Mouse (Mus musculus): Measurements from ENCODE around the gene Neu3. TPM values are rescaled to one million over a fixed set of nuclear protein-coding genes. Genes with fewer than 3 reads are reported as not detected.
A peak's percentile ranks its signal among the peaks of the same experiment; 100 is the strongest.

The Neu3 gene
- total RNA-seq (2021), result 1 to 10 TPM; 2.8 to 2.9 TPM

DNA sequence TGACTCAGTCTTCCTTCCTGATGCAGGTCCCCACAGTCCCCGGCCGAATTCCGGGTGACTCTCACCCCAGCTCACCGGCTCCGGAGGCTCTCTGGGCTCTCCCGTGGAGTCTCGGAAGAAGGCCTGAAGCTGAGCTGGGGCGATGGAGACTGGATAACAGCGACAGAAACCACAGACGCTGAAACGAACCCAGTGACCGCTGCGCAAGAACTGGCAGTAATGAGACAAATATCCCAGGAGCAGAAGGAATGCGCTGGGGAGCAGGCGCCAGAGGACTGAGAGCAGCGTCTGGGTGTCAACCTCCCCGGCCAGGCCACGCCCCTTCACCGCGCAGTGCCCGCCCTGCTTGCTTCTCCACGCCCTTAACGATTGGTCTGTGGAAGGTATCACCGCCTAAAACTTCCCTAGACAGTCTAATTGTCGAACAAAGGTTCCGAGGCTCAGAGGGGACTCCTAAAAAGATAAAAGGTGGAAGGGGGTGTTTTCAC is at the start of gene Neu3:
Gene Neu3, minus strand, starts transcription at position 335 of the 488 bp plus-strand sequence.
- DNase-seq (ENCODE audit: extremely low spot score in 1 of 2, low spot score in 1 of 2), result peak; percentile 70 to 80

DNA sequence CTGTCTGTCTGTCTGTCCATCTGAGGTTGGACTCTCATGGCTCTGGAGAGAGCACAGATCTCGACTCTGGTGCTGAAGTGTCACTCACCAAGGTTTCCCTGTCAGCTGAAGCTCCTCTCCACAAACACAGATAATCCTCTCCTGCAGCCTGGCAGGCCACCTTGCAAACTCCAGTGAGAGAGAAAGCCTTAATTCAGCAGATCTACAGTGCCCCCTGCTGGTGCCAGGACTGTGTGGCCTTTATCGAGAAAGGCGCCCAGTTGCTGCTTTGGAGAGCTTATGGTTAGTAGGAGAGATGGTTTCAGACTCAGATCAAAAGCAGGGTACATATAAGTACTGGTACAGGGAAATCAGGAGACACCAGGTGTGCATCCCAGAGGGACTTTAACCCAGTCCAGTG is 48.1 kb upstream of the Neu3 start:
- peak; percentile 87 to 98 for DNase-seq (ENCODE audit: extremely low spot score in 1 of 2, low spot score in 1 of 2)

DNA sequence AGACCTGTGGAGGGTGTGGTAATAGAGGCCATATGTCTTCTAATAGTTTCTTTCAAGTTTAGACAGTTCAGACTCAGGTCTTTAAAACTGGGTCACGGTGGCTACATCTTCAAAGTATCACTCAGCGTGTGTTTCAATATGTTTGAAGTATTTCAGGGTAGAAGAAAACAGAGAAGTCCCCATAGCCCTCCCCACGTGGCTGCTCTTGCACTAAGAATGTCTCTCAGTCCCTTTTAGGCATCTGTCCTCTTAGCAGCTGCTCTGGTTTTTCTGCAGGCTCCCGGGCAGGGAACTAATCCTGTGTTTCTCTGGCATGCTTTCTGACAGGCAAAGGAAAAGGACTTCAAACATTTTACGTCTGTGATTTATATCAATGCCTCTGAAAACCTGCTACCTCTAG is 47.7 kb upstream of the Neu3 start:
- no peak for DNase-seq (ENCODE audit: extremely low spot score in 1 of 2, low spot score in 1 of 2)

DNA sequence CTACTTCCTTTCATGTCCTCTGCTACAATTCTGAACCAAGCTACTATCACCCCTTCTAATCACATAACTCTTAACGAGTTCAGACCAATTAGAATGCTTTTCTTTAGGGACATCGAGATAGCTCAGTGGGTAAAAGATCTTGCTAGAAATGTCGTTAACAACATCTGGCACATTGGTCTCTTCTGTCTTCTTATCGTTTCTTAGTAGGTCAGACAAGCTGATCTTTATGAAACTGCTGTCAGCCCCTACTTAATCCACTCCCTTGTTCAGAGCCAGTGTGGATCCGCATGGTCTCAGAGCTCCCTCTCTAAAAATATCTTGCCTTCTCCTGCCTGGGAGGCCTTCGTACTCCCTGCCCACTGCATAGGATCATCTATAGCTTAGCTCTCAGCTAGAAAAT is 45.7 kb upstream of the Neu3 start:
- no peak for DNase-seq (ENCODE audit: extremely low spot score in 1 of 2, low spot score in 1 of 2)

DNA sequence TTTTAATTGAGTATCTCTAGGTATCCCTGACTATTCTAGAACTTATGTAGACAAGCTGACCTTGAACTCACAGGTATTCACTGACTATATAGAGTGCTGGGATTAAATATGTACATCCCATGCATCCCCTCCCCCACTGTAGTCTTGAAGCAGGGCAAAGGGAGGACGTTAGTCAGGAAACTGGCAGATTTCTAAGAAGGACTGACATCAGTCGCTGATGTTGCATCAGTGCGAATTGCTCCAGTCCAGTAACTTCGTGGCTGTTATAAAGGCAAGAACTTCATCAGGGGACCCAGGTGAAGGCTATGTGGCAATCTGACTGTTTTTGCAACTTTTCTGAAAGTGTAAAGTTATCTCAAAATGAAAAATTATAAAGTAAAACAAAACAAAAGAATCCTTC is 41.1 kb upstream of the Neu3 start:
- DNase-seq (ENCODE audit: extremely low spot score in 1 of 2, low spot score in 1 of 2), result no peak

DNA sequence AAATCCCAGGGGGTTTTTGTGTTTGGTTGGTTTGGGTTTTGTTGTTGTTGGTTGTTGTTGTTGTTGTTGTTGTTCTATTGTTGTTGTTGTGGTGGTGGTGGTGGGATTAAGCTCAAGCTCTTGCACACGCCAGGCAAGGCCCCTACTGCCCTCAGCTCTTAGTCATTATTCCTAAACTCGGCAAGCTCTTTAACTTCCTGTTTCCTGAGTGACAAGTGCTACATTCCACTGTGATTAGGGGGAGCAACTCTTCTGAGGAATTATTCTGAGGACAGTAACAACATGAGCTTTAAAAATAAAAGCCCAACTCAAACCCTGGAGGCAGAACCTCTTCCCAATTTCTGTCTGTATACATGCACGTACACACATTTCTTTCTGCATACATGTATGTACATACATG is 37.0 kb upstream of the Neu3 start:
- no peak for DNase-seq (ENCODE audit: extremely low spot score in 1 of 2, low spot score in 1 of 2)

DNA sequence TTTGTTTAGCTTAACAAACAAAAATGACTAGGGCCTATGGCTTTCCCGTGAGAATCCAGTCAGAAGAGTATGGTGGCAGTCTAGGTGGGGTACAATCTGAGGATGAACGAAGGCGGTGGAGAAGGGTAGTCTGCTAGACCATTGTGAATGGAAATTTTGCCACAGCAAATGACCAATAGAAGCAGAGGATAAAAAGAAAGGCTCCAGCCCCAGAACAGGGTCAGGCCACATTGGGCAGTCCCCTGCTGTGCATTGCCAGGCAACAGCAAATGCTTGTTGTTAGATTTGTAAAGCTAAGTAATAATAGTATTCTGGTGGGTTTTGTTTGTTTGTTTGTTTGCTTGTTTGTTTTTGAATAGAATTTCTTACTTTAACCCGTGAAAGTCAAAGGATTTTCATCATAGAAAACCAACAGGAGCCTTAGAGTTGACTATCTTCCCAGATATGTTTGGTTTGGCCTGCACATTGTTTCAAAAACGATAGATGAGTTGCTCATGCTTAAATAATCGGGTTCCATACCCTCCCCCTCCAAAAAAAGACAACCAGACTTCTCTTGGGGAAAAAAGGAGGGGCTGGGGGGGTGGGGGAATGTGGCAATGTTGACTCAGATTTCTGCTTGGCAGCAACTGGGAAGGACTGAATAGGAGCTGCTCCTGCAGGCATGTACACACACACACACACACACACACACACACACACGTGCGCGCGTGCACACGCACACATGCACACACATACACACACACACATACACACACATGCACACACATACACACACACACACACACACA is 36.2 kb upstream of the Neu3 start:
- no peak for DNase-seq (ENCODE audit: extremely low spot score in 1 of 2, low spot score in 1 of 2)

DNA sequence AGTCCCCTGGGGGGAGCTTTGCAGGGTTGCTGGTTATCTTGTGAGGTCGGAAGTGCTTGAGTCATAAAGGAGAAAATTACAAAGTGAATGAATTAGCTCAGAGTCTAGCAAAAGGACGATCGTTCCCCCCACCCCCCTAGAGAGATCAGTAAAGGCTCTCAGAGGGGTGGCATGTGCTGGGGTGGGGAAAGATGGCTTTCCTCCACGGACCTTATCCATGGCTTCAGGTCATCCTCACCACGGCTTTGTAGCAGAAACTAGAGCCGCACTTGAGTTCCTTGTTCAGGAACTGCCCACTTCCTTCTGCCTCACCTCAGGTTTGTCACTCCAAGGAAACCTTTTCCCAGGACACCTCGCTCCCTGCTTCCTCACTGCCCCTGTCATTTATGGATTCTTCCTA is 35.1 kb upstream of the Neu3 start, which contains the start of gene Spcs2:
Gene Spcs2, minus strand, starts transcription at position 101 of the 400 bp plus-strand sequence.
- DNase-seq (ENCODE audit: extremely low spot score in 1 of 2, low spot score in 1 of 2), result no peak

DNA sequence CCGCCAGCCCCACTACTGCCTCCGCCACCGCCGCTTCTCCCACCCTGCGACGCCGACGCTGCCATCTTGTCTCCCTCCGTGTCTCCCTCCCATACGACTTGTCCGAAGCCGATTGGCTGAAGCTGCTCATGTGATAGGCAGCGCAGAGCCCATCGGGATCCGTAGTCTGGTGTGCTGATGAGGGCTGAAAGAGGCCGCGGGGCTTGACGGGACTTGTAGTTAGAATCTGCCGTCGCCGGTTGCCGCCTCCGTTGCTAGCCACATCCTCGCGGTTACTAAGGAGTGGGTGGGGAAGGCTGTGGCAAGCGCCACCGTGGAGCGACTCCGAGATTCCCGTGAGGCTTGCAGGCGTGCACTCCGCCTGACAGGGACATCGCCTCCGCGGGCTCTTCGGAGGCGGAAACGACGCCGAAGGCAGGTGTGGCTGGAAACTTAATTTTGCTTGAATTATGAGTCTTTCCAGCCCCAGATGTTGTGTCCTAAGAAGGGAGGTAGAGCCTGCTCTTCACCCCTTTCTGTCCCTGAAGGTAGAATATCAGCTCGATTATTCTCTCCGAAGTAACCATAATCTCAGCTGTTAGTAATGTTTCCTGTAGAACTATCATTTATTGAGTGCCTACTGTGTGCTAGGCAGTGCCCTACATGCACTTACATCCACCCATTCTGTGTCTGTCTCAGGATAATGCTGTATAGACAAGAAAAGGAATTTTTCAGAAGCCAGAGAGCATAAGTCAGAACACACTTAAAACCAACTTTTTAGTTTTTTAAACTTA is 30.8 kb upstream of the Neu3 start, which contains the start of gene Xrra1:
Gene Xrra1, plus strand, starts transcription at position 304 of the 773 bp plus-strand sequence.
- DNase-seq (ENCODE audit: extremely low spot score in 1 of 2, low spot score in 1 of 2), result peak; percentile 82 to 85

DNA sequence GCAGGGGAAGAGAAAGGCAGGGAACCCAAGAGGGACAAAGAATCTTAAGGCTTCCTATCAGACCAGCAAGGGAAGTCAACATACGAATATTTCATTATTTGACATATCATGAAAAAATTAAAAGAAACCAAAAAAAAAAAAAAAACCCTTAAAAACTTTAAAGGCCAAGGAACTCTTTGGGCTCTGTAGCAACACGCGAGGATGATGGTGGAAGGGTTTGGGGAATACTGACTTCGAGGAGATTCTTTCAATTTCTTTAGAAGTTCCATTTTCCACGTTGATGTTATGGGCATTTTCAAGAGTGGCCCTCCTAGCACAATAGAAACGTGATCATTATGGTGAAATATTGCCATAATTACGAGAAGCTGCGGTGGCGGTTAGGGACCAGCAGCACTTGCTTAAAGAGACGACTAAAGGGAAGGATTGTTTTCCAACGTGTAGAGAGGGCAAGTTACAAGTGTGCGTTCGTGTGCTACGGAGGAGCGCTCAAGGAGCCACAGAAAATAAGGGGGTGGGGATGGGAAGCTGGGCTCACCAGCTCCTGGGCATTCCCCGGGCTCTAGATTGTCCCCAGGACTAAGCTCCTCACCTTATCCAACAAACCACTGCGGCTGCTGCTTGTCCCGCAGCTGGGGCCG is 30.1 kb upstream of the Neu3 start:
- DNase-seq (ENCODE audit: extremely low spot score in 1 of 2, low spot score in 1 of 2), result no peak

DNA sequence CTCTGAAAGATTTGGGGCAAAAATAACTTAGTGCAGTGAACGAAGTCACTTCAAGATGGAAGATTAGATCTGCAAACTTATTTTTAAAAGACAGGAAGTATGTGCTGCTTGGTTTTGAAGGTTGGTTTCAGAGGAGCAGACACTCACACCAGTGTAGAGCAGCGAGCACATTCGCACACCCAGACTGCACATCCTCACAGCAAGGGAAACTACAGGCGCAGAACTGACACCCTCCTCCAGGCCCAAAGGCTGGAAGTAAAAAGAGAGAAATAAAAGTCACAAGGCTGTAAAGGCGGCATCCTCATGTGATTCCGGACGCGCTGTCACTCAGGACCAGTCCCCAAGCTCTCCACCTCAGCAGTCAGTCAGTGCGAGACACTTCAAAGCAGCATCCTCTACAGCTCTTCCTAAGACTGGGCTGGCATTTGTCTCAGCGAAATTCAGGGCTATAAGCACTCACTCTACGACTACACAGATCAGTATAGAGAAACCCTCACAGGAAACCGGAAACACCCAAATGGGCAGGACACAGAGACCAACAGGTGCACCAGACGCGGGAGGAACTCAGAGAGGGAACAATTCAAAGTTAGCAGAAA is 28.1 kb upstream of the Neu3 start:
- DNase-seq (ENCODE audit: extremely low spot score in 1 of 2, low spot score in 1 of 2), result no peak

DNA sequence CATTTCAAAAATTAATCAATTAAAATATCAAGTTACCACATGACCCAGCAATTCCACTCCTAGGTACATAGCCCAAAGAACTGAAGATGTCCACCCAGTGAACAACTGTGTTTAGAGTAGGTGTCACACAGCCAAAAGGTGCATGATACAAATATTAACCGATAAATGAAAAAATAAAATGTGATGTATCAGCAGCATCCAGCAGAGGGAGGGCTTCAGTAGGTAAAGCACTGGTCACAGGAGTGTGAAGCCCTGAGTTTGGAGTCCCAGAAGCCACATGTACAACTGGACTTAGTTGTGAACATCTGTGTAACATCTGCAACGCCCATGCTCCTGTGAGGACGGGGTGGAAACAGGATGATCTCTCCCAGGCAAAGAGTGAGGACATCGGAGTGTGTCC is 26.1 kb upstream of the Neu3 start:
- no peak for DNase-seq (ENCODE audit: extremely low spot score in 1 of 2, low spot score in 1 of 2)

DNA sequence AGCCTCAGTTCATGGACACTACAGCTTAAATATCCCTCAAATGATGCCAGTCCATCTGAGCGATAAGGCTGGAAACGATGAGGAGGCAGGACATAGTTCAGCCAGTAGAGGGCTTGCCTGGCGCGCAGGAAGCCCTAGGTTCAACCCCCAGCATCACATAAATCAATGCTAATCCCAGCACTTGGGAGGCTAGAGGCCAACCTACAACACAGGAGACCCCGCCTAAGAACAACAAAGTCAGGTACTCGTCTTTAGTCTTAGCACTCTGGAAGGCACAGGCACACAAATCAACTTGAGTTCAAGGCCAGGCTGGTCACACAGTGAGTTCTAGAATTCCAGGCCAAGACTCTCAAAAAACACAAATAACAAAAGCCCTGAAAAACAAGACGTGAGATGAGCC is 25.1 kb upstream of the Neu3 start:
- DNase-seq (ENCODE audit: extremely low spot score in 1 of 2, low spot score in 1 of 2), result no peak

DNA sequence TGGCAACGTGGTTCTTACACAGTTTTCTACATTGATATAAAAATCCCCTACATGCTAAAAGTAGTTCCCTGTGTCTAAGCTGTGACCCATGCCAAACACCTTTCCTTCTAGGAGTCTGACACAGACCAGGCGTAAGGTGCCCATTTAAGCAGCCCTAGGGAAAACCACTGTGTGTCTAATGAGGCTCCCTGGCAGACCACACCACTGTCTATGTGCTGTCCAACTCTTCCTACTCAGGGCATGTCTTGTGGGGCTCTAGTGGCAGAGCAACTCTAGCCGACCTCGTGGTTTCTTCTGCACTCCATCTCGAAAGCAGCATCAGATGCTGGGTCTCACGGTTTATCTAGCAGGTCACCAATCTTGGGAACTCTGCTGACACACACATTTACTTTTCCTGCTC is 23.4 kb upstream of the Neu3 start:
- no peak for DNase-seq (ENCODE audit: extremely low spot score in 1 of 2, low spot score in 1 of 2)

DNA sequence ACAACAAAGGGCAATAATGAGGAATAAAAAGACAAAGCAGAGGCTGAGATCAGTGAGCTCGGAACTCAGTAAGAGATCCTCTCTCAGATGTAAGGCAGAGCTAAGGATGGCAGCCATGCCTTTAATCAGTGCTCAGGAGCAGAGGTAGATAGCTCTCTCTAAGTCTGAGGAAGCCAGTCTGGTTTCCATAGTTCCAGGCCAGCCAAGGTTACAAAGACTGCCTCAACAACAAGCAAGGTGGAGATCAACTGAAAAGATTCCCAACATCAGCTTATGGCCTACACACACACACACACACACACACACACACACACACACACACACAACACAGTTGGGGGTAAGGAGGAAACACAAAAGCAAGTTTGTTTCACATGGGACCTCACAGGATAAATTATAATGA is 22.9 kb upstream of the Neu3 start:
- no peak for DNase-seq (ENCODE audit: extremely low spot score in 1 of 2, low spot score in 1 of 2)

DNA sequence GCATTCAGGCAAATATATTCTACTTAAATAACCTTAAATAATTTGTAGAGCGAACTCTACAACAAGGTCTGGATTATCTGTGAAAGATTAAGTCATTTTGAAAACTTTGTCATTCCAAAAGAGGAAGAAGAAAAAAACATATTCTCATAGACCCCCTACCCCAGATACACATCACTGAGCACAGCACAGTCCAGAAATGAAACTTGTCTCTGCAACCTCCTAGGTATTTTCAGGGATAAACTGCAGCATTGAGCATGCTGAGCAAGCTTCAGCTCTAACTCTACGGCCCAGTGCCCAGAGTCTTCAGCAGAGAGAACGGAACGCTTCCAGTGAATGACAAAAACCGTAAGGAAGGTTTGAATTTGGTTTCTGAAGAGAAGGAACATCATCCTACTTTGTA is 22.3 kb upstream of the Neu3 start:
- no peak for DNase-seq (ENCODE audit: extremely low spot score in 1 of 2, low spot score in 1 of 2)

DNA sequence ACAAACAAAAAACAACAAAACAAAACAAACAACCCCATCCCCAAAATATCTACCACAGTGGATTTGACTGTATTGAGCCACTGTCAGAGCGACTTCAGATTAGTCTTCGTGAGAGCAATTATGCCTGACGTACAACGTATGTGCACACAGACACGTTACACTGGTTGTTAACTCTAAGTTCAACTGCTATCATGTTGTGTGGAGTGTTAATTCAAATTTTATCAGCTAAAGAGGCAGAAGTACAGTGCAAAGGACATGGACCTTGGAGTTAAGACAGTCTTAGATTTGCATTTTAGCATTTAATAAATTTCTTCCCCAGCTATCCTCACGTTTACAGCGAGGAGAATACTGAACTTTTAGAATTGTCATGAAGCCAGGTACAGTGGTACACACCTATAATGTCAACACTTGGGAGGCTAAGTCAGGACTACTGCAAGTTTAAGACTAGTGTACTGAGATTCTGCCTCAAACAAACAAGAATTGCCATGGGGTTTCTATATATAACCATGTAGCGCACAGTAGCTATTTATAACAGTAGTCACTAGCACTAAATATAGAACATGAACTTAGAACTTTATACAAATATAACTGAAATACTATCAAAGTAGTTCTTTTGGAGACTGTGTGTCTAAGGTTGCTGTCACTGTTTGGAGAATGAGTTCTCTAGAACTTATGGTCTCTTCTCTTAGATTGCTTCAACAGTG is 17.5 kb upstream of the Neu3 start:
- no peak for DNase-seq (ENCODE audit: extremely low spot score in 1 of 2, low spot score in 1 of 2)

DNA sequence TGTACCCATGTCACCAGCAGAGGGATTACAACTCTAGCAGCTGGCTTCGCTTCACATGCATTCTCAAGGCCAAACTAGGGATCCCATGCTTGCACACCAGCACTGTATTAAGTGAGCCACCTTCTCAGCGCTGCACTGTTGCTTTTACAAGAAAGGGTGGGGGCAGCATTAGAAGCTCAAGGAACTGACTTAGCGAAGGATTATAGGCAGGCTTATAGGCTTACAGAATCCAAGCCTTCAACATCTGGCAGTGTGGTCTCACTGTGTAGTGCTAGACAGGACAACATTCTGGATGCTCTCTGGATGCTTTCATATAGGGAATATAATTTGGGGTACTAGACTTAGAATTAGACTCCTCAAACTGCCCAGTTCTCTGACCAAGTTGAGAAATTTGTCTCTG is 10.0 kb upstream of the Neu3 start:
- no peak for DNase-seq (ENCODE audit: extremely low spot score in 1 of 2, low spot score in 1 of 2)

DNA sequence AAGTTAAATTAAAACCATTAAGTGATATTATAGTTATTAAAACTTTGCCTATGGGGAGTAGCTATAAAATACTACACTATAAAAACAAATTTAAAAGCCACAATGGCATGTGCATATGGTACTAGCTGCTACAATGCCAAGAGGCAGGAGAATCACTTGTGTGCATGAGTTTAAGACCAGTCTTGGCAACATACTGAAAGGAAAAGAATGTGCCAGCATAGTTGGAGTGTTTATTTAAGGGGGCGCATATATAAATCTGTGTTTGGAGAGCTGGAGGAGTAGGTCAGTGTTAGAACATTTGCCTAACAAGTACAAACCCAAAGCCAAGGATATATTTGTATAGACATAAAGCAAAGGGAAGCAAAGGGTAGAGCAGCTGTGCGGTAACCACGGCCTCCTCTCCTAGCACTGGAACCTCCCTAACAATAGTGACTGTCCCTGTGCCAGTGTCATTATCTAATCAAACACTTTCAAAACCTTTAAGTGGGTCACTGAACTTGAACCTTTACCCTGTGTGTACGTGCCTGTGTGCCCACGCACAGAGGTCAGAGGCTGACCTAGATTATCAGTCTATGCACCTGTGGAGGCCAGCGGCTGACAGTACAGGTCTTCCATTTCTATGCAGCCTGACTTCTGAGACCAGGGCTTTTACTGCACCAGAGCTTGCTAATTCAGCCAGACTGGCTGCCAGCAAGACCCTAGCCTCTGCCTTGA is 9.3 kb upstream of the Neu3 start:
- no peak for DNase-seq (ENCODE audit: extremely low spot score in 1 of 2, low spot score in 1 of 2)

DNA sequence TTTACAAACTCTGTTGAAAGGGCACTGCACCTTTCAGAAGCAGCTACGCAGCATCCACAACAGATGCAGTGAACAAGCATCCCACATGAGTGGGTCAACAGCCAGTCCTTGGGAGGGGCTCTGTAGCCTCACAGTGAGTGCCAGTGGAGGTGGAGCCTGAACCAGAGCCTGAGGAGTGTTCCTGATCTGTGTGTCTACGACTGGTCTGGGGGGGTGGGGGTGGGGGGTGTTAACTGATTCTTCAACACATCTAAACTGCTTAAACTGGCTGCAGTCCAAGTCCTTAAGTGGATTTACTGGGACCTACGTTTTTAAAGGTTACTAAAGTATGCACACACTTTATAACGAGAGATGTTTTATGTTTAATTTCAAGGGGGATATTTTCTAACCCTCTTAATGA is 8.6 kb upstream of the Neu3 start:
- DNase-seq (ENCODE audit: extremely low spot score in 1 of 2, low spot score in 1 of 2), result no peak

Data from layer of hippocampus, postnatal 25 days (tissue).